9 mouse cellular contexts compared by ENCODE assay signal in genomic region chr7:73032316-73032980, GRCm38 (mm10).
A peak's percentile ranks its signal among the peaks of the same experiment; 100 is the strongest.
DNase-seq lines count a peak whose midpoint lies in the region; ATAC-seq lines count a peak whose summit lies in the region.
"Had no signal": no experiment of that assay in that cellular context is flagged by ENCODE, and none has a peak within 500 bp of the region (broad histone marks: within the 10 kb centered on the region; RNA-seq: fewer than 3 reads in every experiment).

No protein-coding gene starts in this region.

- H3K9ac ChIP-seq in forebrain, embryonic 15.5 days (replicated peaks) = no peak overlapping the region
- H3K9ac ChIP-seq in hindbrain, embryonic 13.5 days = no peak overlapping the region
- no peak overlapping the region for H3K9ac ChIP-seq in midbrain, embryonic 13.5 days (replicated peaks)

- DNase-seq in forebrain, embryonic 10.5 days (ENCODE audit: extremely low spot score, low spot score) = no peak
- DNase-seq in NIH3T3 (ENCODE audit: low read depth) = peak; percentile 18
- no peak for DNase-seq in T-cell, adult 2 months (ENCODE audit: low spot score)
- DNase-seq in spleen, postnatal 4 days (ENCODE audit: low spot score in 2 of 2) = no peak
- DNase-seq in cerebellum, adult 11-12 months = no peak

- peak overlapping the region; percentile 6 for H3K27ac ChIP-seq in forebrain, embryonic 15.5 days (replicated peaks)
- no peak overlapping the region for H3K27ac ChIP-seq in forebrain, embryonic 10.5 days
- peak overlapping the region; percentile 52 for H3K27ac ChIP-seq in hindbrain, embryonic 13.5 days
- H3K27ac ChIP-seq in midbrain, embryonic 13.5 days = peak overlapping the region; percentile 59
- H3K27ac ChIP-seq: left cerebral cortex, adult 2 months had no signal

- ATAC-seq in forebrain, embryonic 15.5 days (replicated peaks) = 0 out of 2 replicates have a peak, but pooled peaks have one; percentile 35
- peak; percentile 49; the same call in 1 of the 2 replicates for ATAC-seq in hindbrain, embryonic 13.5 days (ENCODE audit: low FRiP score)
- ATAC-seq in midbrain, embryonic 13.5 days = peak; percentile 48; the same call in 1 of the 2 replicates

- peaks cover 9% of the 10 kb centered on the region; the same call in 1 of the 2 replicates for H3K4me1 ChIP-seq in forebrain, embryonic 15.5 days
- H3K4me1 ChIP-seq in forebrain, embryonic 10.5 days = no peaks in the 10 kb centered on the region
- peaks cover 16% of the 10 kb centered on the region for H3K4me1 ChIP-seq in hindbrain, embryonic 13.5 days (replicated peaks)
- H3K4me1 ChIP-seq in midbrain, embryonic 13.5 days (replicated peaks) = peaks cover 4% of the 10 kb centered on the region; the same call in 1 of the 2 replicates

- no peak overlapping the region for H3K4me2 ChIP-seq in forebrain, embryonic 15.5 days (replicated peaks)
- H3K4me2 ChIP-seq in hindbrain, embryonic 13.5 days = no peak overlapping the region
- H3K4me2 ChIP-seq in midbrain, embryonic 13.5 days (replicated peaks) = no peak overlapping the region

- no peaks in the 10 kb centered on the region for H3K27me3 ChIP-seq in forebrain, embryonic 15.5 days
- no peaks in the 10 kb centered on the region for H3K27me3 ChIP-seq in forebrain, embryonic 10.5 days (ENCODE audit: poor library complexity, severe bottlenecking)
- H3K27me3 ChIP-seq in hindbrain, embryonic 13.5 days = no peaks in the 10 kb centered on the region
- H3K27me3 ChIP-seq in midbrain, embryonic 13.5 days = 0 out of 2 replicates have a peak, but pooled peaks cover 2% of the 10 kb centered on the region

- no peaks in the 10 kb centered on the region for H3K9me3 ChIP-seq in forebrain, embryonic 15.5 days
- no peaks in the 10 kb centered on the region for H3K9me3 ChIP-seq in forebrain, embryonic 10.5 days
- H3K9me3 ChIP-seq in hindbrain, embryonic 13.5 days = no peaks in the 10 kb centered on the region
- no peaks in the 10 kb centered on the region for H3K9me3 ChIP-seq in midbrain, embryonic 13.5 days

- H3K4me3 ChIP-seq in forebrain, embryonic 15.5 days = no peak overlapping the region
- H3K4me3 ChIP-seq in forebrain, embryonic 10.5 days = no peak overlapping the region
- no peak overlapping the region for H3K4me3 ChIP-seq in hindbrain, embryonic 13.5 days
- H3K4me3 ChIP-seq in midbrain, embryonic 13.5 days (replicated peaks) = no peak overlapping the region
- H3K4me3 ChIP-seq: left cerebral cortex, adult 2 months had no signal

- no peaks in the 10 kb centered on the region for H3K36me3 ChIP-seq in forebrain, embryonic 15.5 days
- H3K36me3 ChIP-seq in forebrain, embryonic 10.5 days (replicated peaks) = no peaks in the 10 kb centered on the region
- no peaks in the 10 kb centered on the region for H3K36me3 ChIP-seq in hindbrain, embryonic 13.5 days
- no peaks in the 10 kb centered on the region for H3K36me3 ChIP-seq in midbrain, embryonic 13.5 days

- WGBS in forebrain, embryonic 15.5 days = 69% methylated on average over 23 of the region's 23 CpGs
- WGBS in forebrain, embryonic 10.5 days = 89% methylated on average over 23 of the region's 23 CpGs
- 68% methylated on average over 23 of the region's 23 CpGs for WGBS in hindbrain, embryonic 13.5 days
- 74% methylated on average over 23 of the region's 23 CpGs for WGBS in midbrain, embryonic 13.5 days
